Mouse (Mus musculus) telencephalon, adult 2 months (tissue): ENCODE measurements around the gene Npy4r.

Experiments
- DNase-seq: peaks from one replicate; pipeline ENCODE4 v3.0.0-alpha.2; 2011; ENCODE audit warnings: low read depth, low spot score

Npy4r gene

DNA sequence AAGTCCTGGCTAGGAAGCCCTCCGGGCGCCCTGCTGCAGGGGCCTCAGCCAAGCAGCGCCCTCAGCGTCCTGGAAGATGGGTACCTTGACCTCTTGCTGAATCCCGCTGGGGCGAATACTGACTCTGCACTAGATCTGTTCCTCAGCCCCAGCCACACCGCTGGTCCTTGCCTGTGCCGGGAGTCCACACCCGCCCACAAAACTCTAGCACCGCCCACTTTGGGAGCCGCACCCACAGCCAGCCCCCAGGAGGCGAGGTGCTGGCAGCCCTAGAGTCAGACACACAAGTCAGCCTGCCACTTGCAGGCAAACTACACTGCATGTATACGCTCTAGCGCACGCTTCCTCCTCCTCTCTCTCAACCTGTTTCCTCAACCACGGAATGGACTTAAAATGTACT lies at the start of gene Npy4r:
Npy4r (minus strand) TSS at position 148 of the 400 bp plus-strand sequence.
- DNase-seq, result no peak

DNA sequence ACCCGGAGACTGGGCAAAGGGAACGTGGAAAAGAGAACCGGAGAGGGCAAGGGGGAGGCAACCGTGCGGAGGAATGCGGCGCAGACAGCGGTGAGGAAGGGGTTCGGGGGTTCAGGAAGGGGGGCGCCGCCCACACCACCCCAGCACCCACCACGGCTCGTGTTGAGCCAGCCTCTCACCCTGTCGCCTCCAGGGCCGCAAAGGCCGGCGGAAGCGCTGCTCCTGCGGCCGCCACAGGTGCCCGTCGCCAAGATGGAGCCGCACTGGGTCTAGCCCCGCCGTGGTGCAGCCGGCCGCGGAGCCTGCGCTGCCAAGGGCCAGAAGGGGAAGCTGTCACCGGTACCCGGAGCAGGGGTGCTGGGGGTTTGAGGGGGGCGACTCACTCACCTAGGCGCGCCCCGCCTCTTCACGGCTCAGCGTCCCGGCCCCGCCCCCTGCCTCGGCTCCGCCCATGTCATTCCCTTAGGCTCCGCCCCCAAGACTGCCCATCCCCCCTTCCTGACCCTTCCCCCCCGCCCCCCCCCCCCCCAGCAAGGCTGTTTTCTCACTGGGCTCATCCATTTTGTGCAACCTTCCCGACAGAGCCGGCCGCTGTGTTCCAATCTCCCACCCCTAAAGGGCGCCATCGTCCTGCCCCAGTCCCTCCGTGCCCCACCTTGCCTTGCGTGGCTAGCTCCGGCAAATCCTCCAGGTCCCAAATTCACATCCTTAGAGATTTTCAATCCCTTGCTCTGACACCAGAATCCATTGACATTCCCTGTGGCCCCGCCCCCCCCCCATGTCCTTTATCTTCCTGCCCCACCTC lies 49.1 kb upstream of the Npy4r start, which contains the start of gene Gprin2:
Gprin2 (minus strand) TSS at position 423 of the 805 bp plus-strand sequence.
- DNase-seq, result no peak

DNA sequence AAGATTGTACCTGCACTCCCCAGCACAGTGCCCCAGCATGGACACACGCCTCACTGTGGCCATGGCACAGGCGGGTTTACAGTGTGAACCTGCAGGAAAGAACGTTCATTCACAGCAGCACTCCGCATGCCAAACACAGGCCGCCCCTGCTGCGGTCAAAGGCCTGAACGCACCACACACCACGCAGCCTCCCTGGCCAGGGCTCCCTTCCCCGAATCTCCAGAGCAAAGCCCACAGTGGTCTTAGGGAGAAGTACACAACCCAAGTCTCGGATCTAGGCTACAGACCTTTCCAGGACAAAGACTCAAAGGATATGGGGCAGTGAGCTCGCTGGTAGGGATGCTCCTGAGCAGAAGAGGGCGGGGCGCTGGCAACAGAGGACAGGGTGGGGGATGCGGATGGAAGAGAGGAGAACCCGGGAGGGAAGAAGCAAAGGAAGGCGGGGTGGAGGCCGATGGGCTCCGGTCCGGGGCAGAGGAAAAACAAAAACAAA lies 48.5 kb upstream of the Npy4r start:
- no peak for DNase-seq

GRCm38 (mm10) chr14:34196706-34197105 lies 44.4 kb upstream of the Npy4r start:
- no peak for DNase-seq

DNA sequence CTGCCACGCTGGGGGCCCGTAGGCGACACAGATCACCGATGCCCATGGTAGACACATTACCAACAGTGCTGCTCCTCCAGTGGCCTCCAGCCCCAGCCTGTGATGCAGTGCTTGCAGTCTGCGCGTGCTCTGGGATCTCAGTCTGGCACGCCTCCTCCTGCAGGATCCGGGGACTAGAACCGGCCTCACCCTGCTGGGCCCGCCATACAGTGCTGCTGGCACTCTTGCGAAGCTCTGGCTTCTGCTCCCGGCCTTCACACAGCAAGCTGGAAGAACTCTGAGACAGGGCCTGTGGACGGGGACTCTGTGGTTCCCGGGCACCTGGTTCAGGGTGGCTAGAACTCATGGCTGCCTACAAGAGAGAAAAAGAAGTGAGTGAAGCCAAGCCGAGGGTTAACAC lies 43.2 kb upstream of the Npy4r start:
- no peak for DNase-seq

- DNase-seq, result no peak
Measured at GRCm38 (mm10) chr14:34193879-34194278, 41.6 kb upstream of the Npy4r start.

GRCm38 (mm10) chr14:34190361-34190760 lies 38.1 kb upstream of the Npy4r start:
- DNase-seq, result no peak

GRCm38 (mm10) chr14:34188629-34189028 lies 36.3 kb upstream of the Npy4r start:
- no peak for DNase-seq

DNA sequence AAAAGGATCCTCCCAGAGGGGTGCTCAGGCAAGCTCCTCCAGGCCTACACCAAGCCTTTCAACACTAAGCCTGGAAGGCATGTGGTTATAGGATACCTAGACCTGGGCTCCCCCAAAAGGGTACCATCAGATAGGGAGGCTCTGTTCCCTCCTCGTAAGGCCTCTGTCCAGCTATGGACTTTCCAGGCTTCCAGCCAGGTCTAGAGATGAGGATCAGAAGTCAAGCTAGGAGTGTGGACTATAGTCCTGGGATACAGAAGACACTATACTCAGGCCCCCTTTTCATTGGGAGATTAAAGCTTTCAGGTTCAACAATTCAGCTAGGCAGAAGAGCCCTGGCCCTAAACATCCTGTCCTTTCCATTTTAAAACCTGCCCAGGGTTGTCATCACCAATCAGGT lies 30.8 kb upstream of the Npy4r start:
- DNase-seq, result no peak

DNA sequence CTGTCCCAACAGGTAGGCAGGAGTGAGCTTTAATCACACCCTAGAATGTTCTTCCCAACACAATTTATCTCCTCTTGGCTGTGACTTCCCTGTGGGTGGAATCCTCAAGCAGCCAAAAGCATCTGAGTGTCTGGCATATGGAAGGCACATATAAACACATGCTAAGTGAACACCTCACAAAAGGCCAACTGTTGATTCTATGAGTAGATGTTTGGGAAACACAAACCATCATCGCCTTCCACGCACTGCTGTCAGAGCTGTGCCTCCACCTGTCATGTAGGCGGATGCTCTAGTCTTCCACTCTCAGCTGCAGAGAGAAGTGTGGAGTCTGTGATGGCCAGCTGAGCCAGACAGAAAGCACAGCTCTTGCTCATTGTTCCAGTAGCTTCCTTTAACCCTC lies 27.1 kb upstream of the Npy4r start:
- peak; percentile 91 for DNase-seq

DNA sequence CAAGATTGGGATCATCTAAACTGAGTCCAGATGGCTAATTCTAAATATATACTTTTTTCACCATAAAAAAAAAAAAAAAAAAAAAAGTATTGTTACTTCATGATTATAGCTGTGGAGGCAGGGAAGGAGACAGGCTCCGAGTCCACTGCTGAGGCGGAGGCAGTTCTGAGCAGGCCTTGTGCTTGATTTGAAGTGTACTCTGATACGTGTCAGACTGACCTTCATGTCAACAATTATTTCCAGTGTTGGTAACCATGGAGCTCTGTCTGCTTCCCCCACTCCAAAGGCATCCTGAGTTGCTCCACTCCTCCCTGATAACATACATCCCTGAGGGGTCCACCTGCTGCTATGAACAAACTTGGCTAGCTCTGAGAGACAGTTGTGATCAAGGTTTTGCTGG lies 18.8 kb upstream of the Npy4r start:
- no peak for DNase-seq

- no peak for DNase-seq
Measured at GRCm38 (mm10) chr14:34155752-34156151, 3.5 kb upstream of the Npy4r start.

- DNase-seq, result peak; percentile 17
Measured at GRCm38 (mm10) chr14:34154601-34155337, 2.5 kb upstream of the Npy4r start.

- DNase-seq, result no peak
Measured at GRCm38 (mm10) chr14:34142915-34143314, 9.4 kb downstream of the Npy4r start.

GRCm38 (mm10) chr14:34142316-34142715 lies 10.0 kb downstream of the Npy4r start:
- DNase-seq, result no peak

DNA sequence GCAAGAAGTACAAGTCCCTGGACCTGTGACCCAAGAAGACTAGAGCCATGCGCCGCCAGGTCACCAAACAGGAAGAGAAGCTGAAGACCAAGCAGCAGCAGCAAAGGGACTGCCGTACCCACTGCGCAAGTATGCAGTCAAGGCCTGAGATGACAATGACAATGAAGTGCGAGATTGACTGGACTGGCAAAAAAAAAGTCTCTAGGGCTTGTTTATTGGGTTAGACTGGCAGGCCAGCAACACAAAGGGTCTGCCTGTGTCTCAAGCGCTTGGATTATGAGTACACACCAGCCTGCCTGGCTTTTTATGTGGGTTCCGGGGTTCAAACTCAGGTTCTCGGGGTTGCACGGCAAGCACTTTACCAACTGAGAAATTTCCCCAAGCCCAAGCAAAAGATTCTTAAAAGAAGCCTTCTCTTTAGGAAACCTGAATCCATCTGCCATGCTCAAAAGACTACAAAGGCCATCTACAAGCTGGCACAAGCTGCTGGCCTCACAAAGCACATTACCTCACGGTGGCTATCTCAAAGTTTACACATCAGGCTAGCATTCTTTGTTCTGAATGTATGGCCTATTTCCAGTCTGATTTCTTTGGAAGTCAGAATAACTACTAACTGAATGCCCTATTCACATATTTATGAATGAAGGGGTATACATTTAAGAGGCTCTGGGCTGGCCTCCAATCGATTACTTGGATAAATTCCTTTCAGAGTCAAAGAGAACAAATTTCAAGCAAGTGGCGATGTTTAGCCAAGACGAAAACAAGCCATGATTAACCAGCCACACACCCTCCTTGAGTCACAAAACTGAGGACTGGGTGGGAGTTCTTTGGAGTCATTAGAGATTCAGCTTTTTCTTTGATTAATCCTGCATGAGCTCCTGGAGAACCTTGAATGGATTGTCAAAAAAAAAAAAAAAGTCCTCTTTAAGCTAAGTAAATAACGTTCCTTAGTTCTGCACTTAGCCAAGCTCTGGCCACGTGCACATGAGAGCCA lies 12.3 kb downstream of the Npy4r start:
- DNase-seq, result no peak

DNA sequence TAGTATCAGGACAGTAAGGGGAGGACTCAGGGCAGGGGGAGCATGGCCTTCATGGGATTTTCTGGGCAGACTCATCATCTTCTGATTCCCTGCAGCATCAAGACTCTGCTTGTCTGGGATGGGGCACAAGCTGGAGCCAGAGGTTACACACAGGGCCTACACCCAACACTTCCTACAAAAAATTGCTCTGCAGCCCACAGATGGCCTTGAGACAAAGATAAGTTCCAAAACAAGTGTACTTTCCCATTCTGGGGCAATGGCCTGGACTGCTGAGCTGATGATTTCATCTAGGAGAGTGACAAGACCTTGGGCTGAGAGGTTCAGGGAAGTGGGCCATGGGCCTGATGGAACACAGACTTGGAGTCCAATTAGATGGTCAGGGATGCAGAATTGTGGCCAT lies 16.9 kb downstream of the Npy4r start:
- no peak for DNase-seq

DNA sequence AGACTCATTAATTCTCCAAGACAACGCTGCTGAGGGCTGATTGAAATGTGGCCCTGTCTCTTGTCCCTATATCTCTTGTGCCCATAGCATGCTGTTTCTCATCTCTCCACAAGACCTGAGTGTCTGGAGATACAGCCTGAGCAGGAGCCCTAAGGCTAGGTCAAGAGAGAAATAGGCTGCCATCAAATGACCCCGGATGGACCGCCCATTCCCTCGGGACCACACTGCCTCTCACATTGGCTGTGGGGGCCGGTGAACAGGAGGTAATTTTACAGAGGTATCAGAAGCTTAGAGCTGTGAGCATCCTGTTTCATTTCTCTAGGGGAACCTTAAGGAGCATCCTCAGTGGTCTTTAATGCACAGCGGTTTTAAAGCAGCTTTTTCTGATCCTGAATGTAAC lies 21.1 kb downstream of the Npy4r start:
- no peak for DNase-seq

DNA sequence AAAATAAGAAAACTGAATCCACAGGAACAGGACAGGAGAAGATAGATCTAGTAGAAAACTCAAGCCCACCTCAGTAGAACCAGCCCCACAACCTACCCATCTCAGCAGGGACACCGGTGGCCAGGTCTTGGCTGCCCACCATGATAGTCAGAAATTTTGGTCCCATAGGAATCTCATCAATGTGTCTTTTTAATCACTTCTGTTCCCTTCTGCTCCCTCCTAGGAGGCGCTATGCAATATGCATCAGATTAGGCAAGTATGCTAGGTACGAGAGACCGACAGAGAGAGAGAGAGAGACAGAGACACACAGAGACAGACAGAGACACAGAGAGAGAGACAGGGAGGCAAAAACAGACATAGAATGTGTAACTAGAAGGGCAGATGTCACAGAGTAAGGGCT lies 30.6 kb downstream of the Npy4r start:
- no peak for DNase-seq

GRCm38 (mm10) chr14:34120923-34121351 lies 31.4 kb downstream of the Npy4r start:
- no peak for DNase-seq
